Mouse (Mus musculus): ENCODE measurements around the gene Ensa.

DNA sequence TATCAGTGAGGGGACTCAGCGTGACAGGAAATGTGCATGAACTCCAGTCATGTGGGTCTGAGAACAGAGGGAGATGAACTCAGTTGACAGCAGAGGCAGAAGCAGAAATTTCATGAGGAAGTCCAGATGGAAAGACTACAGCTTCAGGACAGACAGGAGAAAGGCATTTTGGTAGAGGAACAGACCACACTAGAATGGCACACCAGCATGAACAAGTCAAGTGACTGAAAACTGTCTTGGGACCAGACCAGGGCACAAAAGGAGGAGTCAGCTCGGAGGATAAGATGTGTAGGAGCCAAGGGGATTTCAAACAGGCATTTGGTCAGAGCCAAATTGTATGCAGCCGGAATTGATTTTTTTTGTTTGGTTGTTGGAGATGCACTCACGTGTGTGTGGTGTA, 10.8 kb downstream of the Ensa start:
- TF ChIP-seq CTCF (IDR thresholded peaks at IDR 0.05; ENCODE audit: low read depth, low read length) (no peak), GATA1 (IDR thresholded peaks at IDR 0.05; ENCODE audit: borderline replicate concordance, low read length) (no peak), POLR2AphosphoS5 (IDR thresholded peaks at IDR 0.05; ENCODE audit: insufficient replicate concordance, low read depth, low read length) (no peak)
